Mouse (Mus musculus) ES-E14 (cell line): Measurements from ENCODE around the gene Nelfb.

Source experiments
- CHD2 ChIP-seq: IDR thresholded peaks from 2 replicates; pipeline ENCODE4 v1.6.1; 2014; ENCODE audit warnings: mild to moderate bottlenecking, low read depth, low read length, inconsistent platforms
- HCFC1 ChIP-seq: IDR thresholded peaks from 2 replicates; pipeline ENCODE4 v1.6.1; 2012; ENCODE audit warnings: low read length, inconsistent platforms, borderline replicate concordance; ENCODE audit not compliant: insufficient read depth
- MAFK ChIP-seq: IDR thresholded peaks from 2 replicates; pipeline ENCODE4 v1.6.1; 2014; ENCODE audit warnings: mild to moderate bottlenecking, low read depth, low read length, inconsistent platforms; ENCODE audit not compliant: insufficient read depth

- TF ChIP-seq MAFK (no peak), CHD2 (no peak), HCFC1 (no peak)
Observed at GRCm38 (mm10) chr2:25246183-25247072, 35.1 kb upstream of the Nelfb start, which contains the start of gene AL732309.1.
